Mouse (Mus musculus) lung, postnatal 0 days (tissue): ENCODE results near the gene Pam. TPM values are rescaled to one million over a fixed set of nuclear protein-coding genes. Genes with fewer than 3 reads are reported as not detected.

Experiments used
- ATAC-seq: fragments of 200-750 bp; cut with Nextera tagmentation; 2 replicates; pipeline ENCODE4 v1.8.0; 2017; ENCODE audit warnings: moderate library complexity
- DNase-seq: peaks from one replicate; pipeline ENCODE4 v3.0.0-alpha.2; 2016; ENCODE audit warnings: low spot score
- H3K27ac ChIP-seq: fragments of 300-500 bp; sonication (generic); 2 replicates; pipeline ENCODE4 v1.5.1; 2014; ENCODE audit warnings: antibody characterized with exemption, mild to moderate bottlenecking, low read length, mixed read lengths
- H3K27me3 ChIP-seq: fragments of 300-500 bp; sonication (generic); replicated peaks from 2 replicates; pipeline ENCODE4 v1.6.1; 2014; ENCODE audit warnings: low read length, mixed read lengths; ENCODE audit not compliant: insufficient read depth
- H3K36me3 ChIP-seq: fragments of 300-500 bp; sonication (generic); 2 replicates; pipeline ENCODE4 v1.6.1; 2014; ENCODE audit warnings: low read length, mixed read lengths; ENCODE audit not compliant: insufficient read depth
- H3K4me1 ChIP-seq: fragments of 300-500 bp; sonication (generic); 2 replicates; pipeline ENCODE4 v1.6.1; 2014; ENCODE audit warnings: antibody characterized with exemption, low read depth, low read length, mixed read lengths; ENCODE audit not compliant: insufficient read depth
- H3K4me2 ChIP-seq: fragments of 300-500 bp; sonication (generic); replicated peaks from 2 replicates; pipeline ENCODE4 v1.6.1; 2014; ENCODE audit warnings: low read depth, mild to moderate bottlenecking, low read length, moderate library complexity, mixed read lengths
- H3K4me3 ChIP-seq: fragments of 300-500 bp; sonication (generic); 2 replicates; pipeline ENCODE4 v1.5.1; 2014; ENCODE audit warnings: low read depth, low read length
- H3K9ac ChIP-seq: fragments of 300-500 bp; sonication (generic); replicated peaks from 2 replicates; pipeline ENCODE4 v1.6.1; 2014; ENCODE audit warnings: low read depth, mild to moderate bottlenecking
- H3K9me3 ChIP-seq: fragments of 300-500 bp; sonication (generic); 2 replicates; pipeline ENCODE4 v1.6.1; 2016; ENCODE audit warnings: low read length, mixed read lengths
- CTCF ChIP-seq: IDR thresholded peaks from 2 replicates; pipeline ENCODE4 v1.5.1; 2016; ENCODE audit warnings: antibody characterized with exemption, mild to moderate bottlenecking
- EP300 ChIP-seq: IDR thresholded peaks from 2 replicates; pipeline ENCODE4 v1.6.1; 2016; ENCODE audit warnings: antibody characterized with exemption, mild to moderate bottlenecking, control low read depth
- WGBS: fragments of 180-500 bp; shearing (Covaris S2); extraction: QIAGEN DNeasy Blood & Tissue Kit; methylation state at CpG from one replicate; pipeline ENCODE4 v1.1.7; 2014; 5-methylcytosine and 5-hydroxymethylcytosine counted together
- polyA plus RNA-seq: library from polyadenylated mRNA; unstranded; fragments of >200 nt; fragmentation: Nextera tagmentation; extraction: Ambion mirVana; gene quantifications from 2 replicates; pipeline ENCODE4 v1.2.1, GENCODE M21; 2015

Pam gene
- polyA plus RNA-seq, 1 experiment from 2014 or later: 90.3 TPM

GRCm38 (mm10) chr1:97809255-97809912 lies 286.1 kb downstream of the Pam start:
- WGBS: 22% methylated on average over 2 of the region's 2 CpGs
- no peak overlapping the region for H3K9ac ChIP-seq
- TF ChIP-seq EP300: no peak
- TF ChIP-seq CTCF: peak; percentile 72
- no peaks in the 10 kb centered on the region for H3K9me3 ChIP-seq
- H3K27me3 ChIP-seq: no peaks in the 10 kb centered on the region
- ATAC-seq (no peak), DNase-seq (peak; percentile 57)
- no peak overlapping the region for H3K27ac ChIP-seq
- H3K4me1 ChIP-seq: no peaks in the 10 kb centered on the region
- H3K4me2 ChIP-seq: no peak overlapping the region
- H3K4me3 ChIP-seq: no peak overlapping the region
- no peaks in the 10 kb centered on the region for H3K36me3 ChIP-seq

- no peaks in the 10 kb centered on the region for H3K36me3 ChIP-seq
- ATAC-seq (no peak), DNase-seq (no peak)
- H3K4me2 ChIP-seq: no peak overlapping the region
- no peaks in the 10 kb centered on the region for H3K27me3 ChIP-seq
- no peaks in the 10 kb centered on the region for H3K9me3 ChIP-seq
- H3K4me3 ChIP-seq: no peak overlapping the region
- no peak overlapping the region for H3K9ac ChIP-seq
- no peak overlapping the region for H3K27ac ChIP-seq
- no peak for TF ChIP-seq EP300
- no peak for TF ChIP-seq CTCF
- no peaks in the 10 kb centered on the region for H3K4me1 ChIP-seq
Observed at GRCm38 (mm10) chr1:97804520-97804919, 290.9 kb downstream of the Pam start.

GRCm38 (mm10) chr1:97802207-97802902 lies 293.1 kb downstream of the Pam start:
- H3K27ac ChIP-seq: no peak overlapping the region
- no peak overlapping the region for H3K4me2 ChIP-seq
- H3K4me3 ChIP-seq: no peak overlapping the region
- no peak overlapping the region for H3K9ac ChIP-seq
- TF ChIP-seq EP300 (no peak), CTCF (peak; percentile 64)
- WGBS: 32% methylated on average over 4 of the region's 4 CpGs
- H3K36me3 ChIP-seq: no peaks in the 10 kb centered on the region
- no peaks in the 10 kb centered on the region for H3K4me1 ChIP-seq
- ATAC-seq: no peak
- peak; percentile 77 for DNase-seq
- no peaks in the 10 kb centered on the region for H3K9me3 ChIP-seq
- H3K27me3 ChIP-seq: no peaks in the 10 kb centered on the region

GRCm38 (mm10) chr1:97795936-97796335 lies 299.5 kb downstream of the Pam start:
- TF ChIP-seq EP300: no peak
- no peak for TF ChIP-seq CTCF
- 47% methylated on average over 9 of the region's 9 CpGs for WGBS

GRCm38 (mm10) chr1:97794110-97794509 lies 301.3 kb downstream of the Pam start:
- H3K9ac ChIP-seq: no peak overlapping the region
- H3K27ac ChIP-seq: no peak overlapping the region
- no peak overlapping the region for H3K4me3 ChIP-seq
- DNase-seq (no peak), ATAC-seq (no peak)
- no peak overlapping the region for H3K4me2 ChIP-seq
- H3K27me3 ChIP-seq: no peaks in the 10 kb centered on the region
- TF ChIP-seq CTCF (no peak), EP300 (no peak)
- H3K4me1 ChIP-seq: no peaks in the 10 kb centered on the region
- H3K9me3 ChIP-seq: no peaks in the 10 kb centered on the region
- H3K36me3 ChIP-seq: no peaks in the 10 kb centered on the region
- 84% methylated on average over 3 of the region's 3 CpGs for WGBS

More at GRCm38 (mm10) chr1:97795936-97796335, 299.5 kb downstream of the Pam start:
- Histone ChIP-seq H3K9ac (no peak overlapping the region), H3K9me3 (no peaks in the 10 kb centered on the region), H3K27ac (no peak overlapping the region), H3K36me3 (no peaks in the 10 kb centered on the region), H3K4me1 (no peaks in the 10 kb centered on the region), H3K27me3 (no peaks in the 10 kb centered on the region), H3K4me2 (no peak overlapping the region), H3K4me3 (no peak overlapping the region)
- DNase-seq (no peak), ATAC-seq (no peak)

GRCm38 (mm10) chr1:97788490-97788889 lies 307.0 kb downstream of the Pam start:
- Histone ChIP-seq H3K4me2 (no peak overlapping the region), H3K36me3 (no peaks in the 10 kb centered on the region), H3K4me1 (no peaks in the 10 kb centered on the region), H3K4me3 (no peak overlapping the region), H3K27ac (no peak overlapping the region), H3K27me3 (no peaks in the 10 kb centered on the region), H3K9me3 (no peaks in the 10 kb centered on the region), H3K9ac (no peak overlapping the region)
- ATAC-seq (no peak), DNase-seq (no peak)
- no peak for TF ChIP-seq EP300
- no peak for TF ChIP-seq CTCF
- WGBS: 79% methylated on average over 2 of the region's 2 CpGs
